Mouse (Mus musculus) 3T3-L1 (cell line): ENCODE measurements around the gene Tgif1.

Experiments used
- DNase-seq: peaks from one replicate; pipeline ENCODE4 v3.0.0-alpha.2; 2015; ENCODE audit warnings: low read depth, low spot score

Tgif1 gene

GRCm38 (mm10) chr17:70866029-70866428 is 12.7 kb upstream of the Tgif1 start:
- no peak for DNase-seq

GRCm38 (mm10) chr17:70865060-70865604 is 11.8 kb upstream of the Tgif1 start:
- DNase-seq = no peak

- DNase-seq = no peak
Measured at GRCm38 (mm10) chr17:70864645-70865044, 11.3 kb upstream of the Tgif1 start.

GRCm38 (mm10) chr17:70864117-70864516 is 10.8 kb upstream of the Tgif1 start:
- DNase-seq = no peak

- no peak for DNase-seq
Measured at GRCm38 (mm10) chr17:70858814-70859213, 5.5 kb upstream of the Tgif1 start.

- no peak for DNase-seq
Measured at GRCm38 (mm10) chr17:70856871-70857415, 3.6 kb upstream of the Tgif1 start.

GRCm38 (mm10) chr17:70854021-70854420 is 675 bp upstream of the Tgif1 start:
- no peak for DNase-seq

GRCm38 (mm10) chr17:70852686-70853386 is 510 bp downstream of the Tgif1 start:
- DNase-seq = peak; percentile 91

GRCm38 (mm10) chr17:70852011-70852685 is 1.2 kb downstream of the Tgif1 start:
- peak; percentile 83 for DNase-seq

GRCm38 (mm10) chr17:70850996-70851991 is 2.1 kb downstream of the Tgif1 start:
- DNase-seq = peak; percentile 91

- peak; percentile 82 for DNase-seq
Measured at GRCm38 (mm10) chr17:70850233-70850995, 2.9 kb downstream of the Tgif1 start.

GRCm38 (mm10) chr17:70849399-70850232 is 3.7 kb downstream of the Tgif1 start:
- DNase-seq = peak; percentile 95

GRCm38 (mm10) chr17:70848511-70849398 is 4.6 kb downstream of the Tgif1 start:
- peak; percentile 88 for DNase-seq

- peak; percentile 78 for DNase-seq
Measured at GRCm38 (mm10) chr17:70847751-70848510, 5.4 kb downstream of the Tgif1 start.

- peak; percentile 94 for DNase-seq
Measured at GRCm38 (mm10) chr17:70847086-70847485, 6.3 kb downstream of the Tgif1 start.

GRCm38 (mm10) chr17:70846111-70846644 is 7.2 kb downstream of the Tgif1 start:
- DNase-seq = peak; percentile 52

- no peak for DNase-seq
Measured at GRCm38 (mm10) chr17:70845543-70845942, 7.8 kb downstream of the Tgif1 start.

- no peak for DNase-seq
Measured at GRCm38 (mm10) chr17:70844971-70845370, 8.4 kb downstream of the Tgif1 start.
